ENCODE assay signal across 1 mouse cellular context in genomic region chr4:144905128-144905527, GRCm38 (mm10).
TF ChIP-seq lines count a peak whose summit lies in the region.

No protein-coding gene starts in this region.

TF ChIP-seq in MEL, 35 proteins besides CTCF, POLR2A, EP300 and RAD21 (continued from another document):
- no peak for TF ChIP-seq MYC (IDR thresholded peaks at IDR 0.05; ENCODE audit: low read depth, low read length)
- no peak for TF ChIP-seq ZKSCAN1 (IDR thresholded peaks at IDR 0.05; ENCODE audit: low read depth, low read length)
- TF ChIP-seq MAFK (IDR thresholded peaks at IDR 0.05; ENCODE audit: borderline replicate concordance, low read depth, low read length) = no peak
- TF ChIP-seq MEF2A (IDR thresholded peaks at IDR 0.05; ENCODE audit: extremely low read depth, insufficient replicate concordance, low read depth, low read length, poor library complexity, severe bottlenecking) = peak; percentile 93; the same call in 1 of the 2 replicates
- TF ChIP-seq KAT2A (conservative IDR thresholded peaks at IDR 0.05; ENCODE audit: low read depth, low read length) = no peak
- peak; percentile 73 for TF ChIP-seq ETS1 (IDR thresholded peaks at IDR 0.05; ENCODE audit: low read depth, low read length)
- no peak for TF ChIP-seq CHD2 (IDR thresholded peaks at IDR 0.05; ENCODE audit: low read length)
- no peak for TF ChIP-seq POLR2AphosphoS2 (IDR thresholded peaks at IDR 0.05; ENCODE audit: low read length)
- no peak for TF ChIP-seq MXI1 (IDR thresholded peaks at IDR 0.05; ENCODE audit: low read depth, low read length)
- no peak for TF ChIP-seq MAZ (IDR thresholded peaks at IDR 0.05; ENCODE audit: low read depth, low read length)
- no peak for TF ChIP-seq USF2 (IDR thresholded peaks at IDR 0.05; ENCODE audit: borderline replicate concordance in 1 of 2, insufficient read depth in 1 of 2, low read depth in 1 of 2, low read length in 2 of 2)
- no peak for TF ChIP-seq E2F4 (IDR thresholded peaks at IDR 0.05; ENCODE audit: borderline replicate concordance, low read depth, low read length)
